Mouse (Mus musculus) midbrain, embryonic 14.5 days (tissue): ENCODE measurements around the gene Tcf7. TPM values are rescaled to one million over a fixed set of nuclear protein-coding genes. Genes with fewer than 3 reads are reported as not detected.

ENCODE experiments used
- ATAC-seq: fragments of 200-750 bp; cut with Nextera tagmentation; 2 replicates; pipeline ENCODE4 v1.8.0; 2017; ENCODE audit warnings: moderate number of reproducible peaks, moderate library complexity; ENCODE audit not compliant: low FRiP score, low TSS enrichment
- DNase-seq: peaks from one replicate; pipeline ENCODE4 v3.0.0-alpha.2; 2015
- H3K27ac ChIP-seq: fragments of 300-500 bp; sonication (generic); replicated peaks from 2 replicates; pipeline ENCODE4 v1.5.1; 2014; ENCODE audit warnings: mild to moderate bottlenecking, low read depth, low read length, moderate library complexity
- H3K27me3 ChIP-seq: fragments of 300-500 bp; sonication (generic); 2 replicates; pipeline ENCODE4 v1.6.1; 2014; ENCODE audit warnings: low read length, control low read depth, mixed read lengths; ENCODE audit not compliant: control insufficient read depth, insufficient read depth
- H3K36me3 ChIP-seq: fragments of 300-500 bp; sonication (generic); 2 replicates; pipeline ENCODE4 v1.6.1; 2014; ENCODE audit warnings: low read length, control low read depth; ENCODE audit not compliant: control insufficient read depth, insufficient read depth
- H3K4me1 ChIP-seq: fragments of 300-500 bp; sonication (generic); 2 replicates; pipeline ENCODE4 v1.6.1; 2014; ENCODE audit warnings: mild to moderate bottlenecking, antibody characterized with exemption, low read length, control low read depth; ENCODE audit not compliant: control insufficient read depth, insufficient read depth
- H3K4me2 ChIP-seq: fragments of 300-500 bp; sonication (generic); 2 replicates; pipeline ENCODE4 v1.6.1; 2014; ENCODE audit warnings: mild to moderate bottlenecking, low read length, moderate library complexity
- H3K4me3 ChIP-seq: fragments of 300-500 bp; sonication (generic); replicated peaks from 2 replicates; pipeline ENCODE4 v1.5.1; 2014; ENCODE audit warnings: low read depth, low read length
- H3K9ac ChIP-seq: fragments of 300-500 bp; sonication (generic); replicated peaks from 2 replicates; pipeline ENCODE4 v1.6.1; 2014; ENCODE audit warnings: mild to moderate bottlenecking, low read length, moderate library complexity
- H3K9me3 ChIP-seq: fragments of 300-500 bp; sonication (generic); 2 replicates; pipeline ENCODE4 v1.6.1; 2016; ENCODE audit warnings: low read length, control low read depth, mixed read lengths; ENCODE audit not compliant: control insufficient read depth
- WGBS: fragments of 180-500 bp; shearing (Covaris S2); extraction: QIAGEN DNeasy Blood & Tissue Kit; methylation state at CpG from one replicate; pipeline ENCODE4 v1.1.7; 2014; 5-methylcytosine and 5-hydroxymethylcytosine counted together
- polyA plus RNA-seq: library from polyadenylated mRNA; unstranded; fragments of >200 nt; fragmentation: Nextera tagmentation; extraction: Ambion mirVana; gene quantifications from 2 replicates; pipeline ENCODE4 v1.2.1, GENCODE M21; 2014

Tcf7 gene
- polyA plus RNA-seq, 1 experiment from 2014 or later = 5.8 TPM

DNA sequence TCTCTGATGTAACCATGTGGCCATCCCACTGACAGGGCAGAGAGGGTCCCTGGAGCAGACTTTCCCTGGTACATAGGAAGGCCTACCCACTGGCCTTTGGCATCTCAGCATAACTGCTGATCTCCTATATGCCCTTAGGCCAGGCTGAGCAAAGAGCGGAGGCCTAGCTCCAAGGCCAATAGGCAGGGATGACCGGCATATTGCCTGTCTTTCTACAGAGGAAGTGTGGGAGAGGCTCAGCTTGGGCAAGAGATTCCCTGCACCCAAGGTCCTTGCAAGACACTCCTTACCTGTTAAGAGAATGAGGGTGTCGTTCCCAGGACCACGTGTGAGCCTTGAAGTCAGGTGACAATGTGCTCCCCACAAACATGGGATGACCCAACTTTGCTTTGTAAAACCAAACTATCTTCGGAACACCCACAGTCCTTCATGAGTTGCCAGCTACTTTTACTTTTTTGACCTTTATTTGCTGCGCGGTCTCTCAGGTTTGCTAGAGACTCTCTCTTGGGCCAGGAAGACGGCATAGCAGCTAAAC is 3.1 kb downstream of the Tcf7 start:
- DNase-seq (no peak), ATAC-seq (no peak)
- H3K9me3 ChIP-seq = no peaks in the 10 kb centered on the region
- H3K4me1 ChIP-seq = peaks cover 15% of the 10 kb centered on the region
- H3K9ac ChIP-seq = no peak overlapping the region
- H3K4me3 ChIP-seq = no peak overlapping the region
- no peak overlapping the region for H3K27ac ChIP-seq
- no peaks in the 10 kb centered on the region for H3K36me3 ChIP-seq
- H3K27me3 ChIP-seq = peaks cover 33% of the 10 kb centered on the region
- no peak overlapping the region for H3K4me2 ChIP-seq
- 97% methylated on average over 8 of the region's 8 CpGs for WGBS

DNA sequence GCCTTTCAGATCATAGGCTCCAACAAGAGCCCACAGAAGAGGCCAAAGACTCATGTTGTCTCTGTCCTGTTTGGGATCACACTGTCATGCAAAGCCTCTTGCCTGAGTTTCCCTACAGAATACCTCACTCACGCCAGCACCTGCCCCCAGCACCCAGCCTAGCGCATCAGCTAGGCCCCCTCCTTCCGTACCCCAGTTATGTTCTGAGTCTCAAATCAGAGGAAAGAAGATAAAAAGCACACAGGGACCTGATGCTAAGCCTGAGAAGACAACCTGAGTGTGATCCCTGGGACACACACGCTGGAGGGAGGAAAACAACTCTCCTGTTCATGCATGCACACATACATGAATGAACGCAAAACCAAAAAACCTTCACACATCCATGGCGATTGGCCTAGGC is 3.8 kb downstream of the Tcf7 start:
- no peak for ATAC-seq
- Histone ChIP-seq H3K36me3 (no peaks in the 10 kb centered on the region), H3K4me1 (peaks cover 8% of the 10 kb centered on the region; the same call in 1 of the 2 replicates), H3K9me3 (no peaks in the 10 kb centered on the region), H3K4me2 (no peak overlapping the region), H3K4me3 (no peak overlapping the region), H3K27me3 (peaks cover 26% of the 10 kb centered on the region), H3K9ac (no peak overlapping the region), H3K27ac (no peak overlapping the region)
- WGBS = 88% methylated on average over 6 of the region's 6 CpGs
- no peak for DNase-seq

DNA sequence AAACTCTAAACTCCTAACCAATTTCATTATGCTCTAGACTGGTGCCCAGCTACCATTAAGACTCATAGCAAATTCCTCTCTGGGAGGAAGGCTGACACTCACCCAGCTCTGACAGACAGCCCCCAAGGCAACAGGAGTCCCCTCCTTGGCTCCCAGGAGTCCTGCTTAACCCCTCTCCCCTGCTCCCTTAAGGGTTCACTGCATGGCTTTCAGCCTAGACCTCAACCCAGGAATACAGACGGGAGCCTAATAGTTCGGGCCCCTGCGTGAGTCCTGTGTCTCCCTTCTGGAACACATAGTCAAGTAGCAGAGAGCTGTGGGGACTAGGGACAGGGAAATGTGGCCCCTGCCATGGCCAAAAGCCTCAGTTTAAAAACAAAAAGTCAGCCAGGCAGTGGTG is 4.7 kb downstream of the Tcf7 start:
- H3K36me3 ChIP-seq = no peaks in the 10 kb centered on the region
- H3K27ac ChIP-seq = no peak overlapping the region
- no peak overlapping the region for H3K4me3 ChIP-seq
- H3K4me1 ChIP-seq = peaks cover 5% of the 10 kb centered on the region; the same call in 1 of the 2 replicates
- no peak overlapping the region for H3K4me2 ChIP-seq
- H3K9ac ChIP-seq = no peak overlapping the region
- DNase-seq (no peak), ATAC-seq (no peak)
- WGBS = 93% methylated on average over 3 of the region's 3 CpGs
- no peaks in the 10 kb centered on the region for H3K9me3 ChIP-seq
- peaks cover 19% of the 10 kb centered on the region for H3K27me3 ChIP-seq

DNA sequence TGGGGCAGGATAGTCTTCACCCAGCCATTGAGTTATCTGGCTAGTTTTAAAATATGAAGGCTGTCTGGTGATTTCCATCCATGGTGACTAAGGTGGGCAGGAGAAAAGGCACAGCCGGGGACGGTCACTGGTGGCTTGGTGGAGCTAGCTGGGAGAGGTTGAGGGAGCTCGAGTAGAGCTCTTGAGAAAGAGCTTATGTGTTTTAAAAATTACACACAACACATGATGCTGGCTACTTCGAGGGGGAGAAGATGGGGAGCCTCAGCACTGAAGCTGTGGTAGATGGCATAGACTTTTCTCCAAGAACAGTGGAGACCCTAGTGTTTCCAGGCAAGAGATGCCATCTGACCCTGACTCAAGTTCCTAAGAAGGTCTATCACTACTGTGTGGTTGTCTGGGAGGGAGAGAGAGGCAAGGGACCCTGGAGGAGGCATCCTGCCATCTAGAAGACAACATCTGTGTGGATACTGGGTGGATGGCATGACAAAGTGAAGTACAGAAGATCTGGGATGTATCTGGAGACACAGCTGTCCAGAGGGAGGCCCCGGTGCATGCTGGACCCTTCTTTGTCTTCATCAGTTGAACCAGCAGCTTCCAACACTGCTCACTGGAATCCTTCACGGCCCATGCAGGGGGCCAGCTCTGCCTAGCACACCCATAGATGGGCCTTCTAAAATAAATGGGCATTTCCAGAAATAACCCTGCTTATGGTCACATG is 5.2 kb downstream of the Tcf7 start:
- Histone ChIP-seq H3K9me3 (no peaks in the 10 kb centered on the region), H3K27me3 (peaks cover 15% of the 10 kb centered on the region), H3K4me2 (no peak overlapping the region), H3K4me1 (peaks cover 2% of the 10 kb centered on the region; the same call in 1 of the 2 replicates), H3K36me3 (no peaks in the 10 kb centered on the region), H3K9ac (no peak overlapping the region), H3K4me3 (no peak overlapping the region), H3K27ac (no peak overlapping the region)
- 93% methylated on average over 6 of the region's 6 CpGs for WGBS
- DNase-seq = no peak
- no peak for ATAC-seq

DNA sequence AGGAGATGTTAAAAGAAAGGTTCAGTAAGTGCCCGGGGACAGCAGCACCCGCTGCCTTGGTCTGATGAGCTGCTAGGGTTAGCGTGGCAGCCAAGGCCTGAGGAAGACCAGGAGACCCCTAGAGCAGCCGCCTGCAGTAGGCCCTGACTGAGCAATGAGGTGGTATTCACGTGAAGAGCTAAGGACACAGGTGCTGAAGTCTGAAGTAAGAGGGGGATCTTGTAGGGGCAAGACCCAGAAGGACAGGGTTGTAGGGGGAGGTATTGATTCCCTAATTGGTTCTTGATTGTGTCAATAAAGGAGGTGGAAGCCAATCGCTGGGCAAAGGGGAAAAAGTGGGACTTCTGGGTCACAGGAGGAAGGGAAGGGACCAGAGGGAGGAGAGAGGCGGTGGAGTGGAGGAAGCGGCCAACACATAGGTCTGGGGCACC is 5.8 kb downstream of the Tcf7 start:
- no peak overlapping the region for H3K4me2 ChIP-seq
- H3K9me3 ChIP-seq = no peaks in the 10 kb centered on the region
- H3K4me1 ChIP-seq = no peaks in the 10 kb centered on the region
- DNase-seq (no peak), ATAC-seq (no peak)
- no peak overlapping the region for H3K9ac ChIP-seq
- 89% methylated on average over 8 of the region's 8 CpGs for WGBS
- peaks cover 9% of the 10 kb centered on the region for H3K27me3 ChIP-seq
- H3K36me3 ChIP-seq = no peaks in the 10 kb centered on the region
- no peak overlapping the region for H3K4me3 ChIP-seq
- H3K27ac ChIP-seq = no peak overlapping the region

DNA sequence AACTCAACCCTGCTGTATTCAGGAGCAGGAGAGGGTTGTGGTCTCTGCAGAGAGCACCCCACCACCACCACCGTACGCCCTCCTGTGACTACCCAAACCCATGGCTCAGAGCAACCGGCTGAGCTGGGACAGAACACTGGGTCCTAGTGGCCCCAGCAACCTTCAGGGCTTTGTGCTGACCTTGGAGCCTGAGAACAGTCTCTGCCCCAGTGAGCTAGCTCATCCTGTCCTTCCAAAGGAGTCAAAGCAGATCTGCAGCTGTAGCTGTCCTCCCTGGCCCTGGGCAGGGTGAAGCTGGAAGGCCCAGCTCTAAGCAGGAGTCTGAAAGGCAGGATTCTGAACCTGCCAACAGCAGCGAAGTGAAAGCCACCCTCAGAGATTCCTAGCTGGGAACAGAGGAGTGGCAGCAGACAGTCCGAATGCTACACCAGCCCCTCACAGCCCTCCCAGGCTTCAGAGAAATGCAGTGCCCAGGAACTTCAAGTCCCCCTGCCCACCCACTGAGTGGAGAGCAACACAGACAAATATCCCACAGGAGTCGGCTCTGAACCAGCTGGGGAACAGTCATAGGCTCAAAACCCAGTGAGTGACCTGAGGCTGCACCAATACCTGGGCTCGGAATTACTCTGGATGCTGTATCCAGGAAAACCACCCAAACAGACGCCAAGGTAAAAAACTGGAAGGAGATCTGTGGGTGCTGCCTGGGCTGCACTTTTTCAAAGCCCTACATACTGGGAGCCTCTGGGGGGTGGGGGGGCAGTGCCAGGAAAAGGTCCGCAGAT is 6.8 kb downstream of the Tcf7 start:
- Histone ChIP-seq H3K9ac (no peak overlapping the region), H3K9me3 (no peaks in the 10 kb centered on the region), H3K4me3 (no peak overlapping the region), H3K27ac (no peak overlapping the region), H3K4me2 (no peak overlapping the region), H3K36me3 (no peaks in the 10 kb centered on the region), H3K27me3 (no peaks in the 10 kb centered on the region), H3K4me1 (no peaks in the 10 kb centered on the region)
- WGBS = 84% methylated on average over 9 of the region's 9 CpGs
- DNase-seq = no peak
- ATAC-seq = no peak

DNA sequence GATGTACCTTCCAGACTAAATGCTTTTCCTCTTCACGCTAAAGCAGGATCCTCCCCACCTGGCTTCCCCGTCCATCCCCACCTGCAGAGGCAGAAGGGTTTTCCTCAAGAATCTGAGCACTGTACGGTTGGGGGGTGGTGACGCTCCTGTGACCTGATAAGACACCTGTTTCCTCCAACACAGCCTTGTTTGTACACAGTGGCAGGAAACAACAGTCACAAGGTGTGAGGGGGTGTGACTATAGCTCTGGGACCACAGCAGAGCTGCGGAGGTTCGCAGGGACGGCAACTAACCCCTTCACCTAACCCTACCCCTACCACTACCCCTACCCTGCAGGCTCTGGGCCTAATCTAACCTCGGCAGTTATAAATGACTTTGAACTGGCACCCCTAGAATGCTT is 7.4 kb downstream of the Tcf7 start:
- no peaks in the 10 kb centered on the region for H3K4me1 ChIP-seq

DNA sequence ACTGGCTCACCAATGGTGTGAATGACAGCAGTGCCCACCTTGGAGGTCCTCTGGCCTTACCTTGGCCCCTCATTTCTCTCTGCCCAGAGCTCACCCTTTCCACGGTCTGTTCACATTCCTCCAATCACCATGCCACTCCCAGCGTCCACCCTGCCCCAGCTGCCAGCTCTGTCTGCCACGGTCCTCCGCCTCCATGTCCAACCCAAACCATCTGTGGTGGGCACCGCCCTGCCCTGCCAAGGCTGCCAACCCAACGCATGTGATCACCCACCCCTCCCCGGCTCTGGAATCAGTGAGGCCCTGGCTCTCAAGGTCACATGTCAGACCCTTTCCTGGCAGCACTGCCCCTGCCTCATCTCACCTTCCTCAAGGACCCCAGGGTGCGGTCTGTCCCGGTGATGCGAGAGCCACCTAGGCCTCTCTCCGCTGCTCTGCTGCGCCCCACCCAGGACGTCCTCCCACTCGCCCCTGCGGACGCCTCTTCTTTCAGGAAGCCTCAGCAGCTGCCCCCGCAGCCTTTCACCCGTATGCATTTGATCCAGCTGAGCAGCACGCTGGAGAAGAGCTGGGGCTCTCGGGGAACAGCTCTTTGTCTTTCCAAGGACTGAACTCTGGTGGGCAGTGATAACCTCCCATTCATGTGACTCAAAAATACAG is 8.2 kb downstream of the Tcf7 start:
- Histone ChIP-seq H3K27ac (no peak overlapping the region), H3K9ac (no peak overlapping the region), H3K4me3 (no peak overlapping the region), H3K9me3 (no peaks in the 10 kb centered on the region), H3K27me3 (no peaks in the 10 kb centered on the region), H3K4me1 (no peaks in the 10 kb centered on the region), H3K36me3 (no peaks in the 10 kb centered on the region), H3K4me2 (no peak overlapping the region)
- ATAC-seq (no peak), DNase-seq (no peak)
- WGBS = 88% methylated on average over 20 of the region's 20 CpGs

More for the DNA sequence above, 7.4 kb downstream of the Tcf7 start:
- Histone ChIP-seq H3K36me3 (no peaks in the 10 kb centered on the region), H3K9me3 (no peaks in the 10 kb centered on the region), H3K9ac (no peak overlapping the region), H3K27me3 (no peaks in the 10 kb centered on the region), H3K27ac (no peak overlapping the region), H3K4me2 (no peak overlapping the region), H3K4me3 (no peak overlapping the region)
- no peak for DNase-seq
- WGBS = 88% methylated on average over 8 of the region's 8 CpGs
- no peak for ATAC-seq
